Mouse (Mus musculus): ENCODE measurements at regions not wholly inside any gene's neighbourhood (a gene's known extent, or its start where the extent isn't known, plus 50 kb on each side); places are given as distances from the start of the nearest gene placed in this dataset.
A peak's percentile ranks its signal among the peaks of the same experiment; 100 is the strongest.

GRCm38 (mm10) chr4:89454926-89455325 is 144.1 kb upstream of the Cdkn2b start:
- DNase-seq (ENCODE audit: extremely low spot score in 1 of 2, low spot score in 1 of 2) = no peak

DNA sequence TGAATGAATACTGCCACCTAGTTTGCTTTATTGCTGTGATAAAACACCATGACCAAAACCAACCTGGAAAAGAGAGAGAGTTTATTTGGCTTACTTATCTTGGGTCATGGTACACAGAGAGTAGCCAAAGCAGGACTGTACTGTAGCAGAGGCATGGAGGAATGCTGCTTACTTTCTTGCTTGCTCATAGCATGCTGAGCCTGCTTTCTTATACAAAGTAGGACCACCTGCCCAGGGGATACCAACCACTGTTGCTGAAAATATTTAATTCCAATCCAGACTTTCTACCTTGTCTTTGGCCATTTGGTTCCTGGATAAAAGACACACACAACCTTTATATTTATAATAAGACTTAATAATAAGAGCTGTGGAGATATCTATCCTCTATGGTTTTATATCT is 142.2 kb upstream of the Cdkn2b start:
- no peak for DNase-seq (ENCODE audit: extremely low spot score in 1 of 2, low spot score in 1 of 2)

DNA sequence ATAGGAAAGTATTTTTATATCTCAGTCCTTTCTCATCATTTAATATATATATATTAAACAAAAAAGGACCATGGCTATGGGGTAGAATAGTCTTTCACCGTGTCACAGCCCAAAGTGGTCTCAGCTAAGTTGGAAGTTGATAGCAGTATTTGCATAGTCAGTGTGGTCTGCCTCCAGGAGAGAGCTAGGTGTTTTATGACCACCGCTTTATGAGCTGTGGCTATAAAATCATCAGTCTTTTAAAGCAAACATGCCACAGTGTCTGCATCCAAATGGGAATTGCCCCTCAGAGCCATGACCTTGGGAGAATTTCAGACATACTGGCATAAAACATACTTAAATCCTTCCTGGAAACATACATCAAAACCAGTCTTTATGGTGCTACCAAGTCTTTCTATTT is 140.9 kb upstream of the Cdkn2b start:
- DNase-seq (ENCODE audit: extremely low spot score in 1 of 2, low spot score in 1 of 2) = no peak

DNA sequence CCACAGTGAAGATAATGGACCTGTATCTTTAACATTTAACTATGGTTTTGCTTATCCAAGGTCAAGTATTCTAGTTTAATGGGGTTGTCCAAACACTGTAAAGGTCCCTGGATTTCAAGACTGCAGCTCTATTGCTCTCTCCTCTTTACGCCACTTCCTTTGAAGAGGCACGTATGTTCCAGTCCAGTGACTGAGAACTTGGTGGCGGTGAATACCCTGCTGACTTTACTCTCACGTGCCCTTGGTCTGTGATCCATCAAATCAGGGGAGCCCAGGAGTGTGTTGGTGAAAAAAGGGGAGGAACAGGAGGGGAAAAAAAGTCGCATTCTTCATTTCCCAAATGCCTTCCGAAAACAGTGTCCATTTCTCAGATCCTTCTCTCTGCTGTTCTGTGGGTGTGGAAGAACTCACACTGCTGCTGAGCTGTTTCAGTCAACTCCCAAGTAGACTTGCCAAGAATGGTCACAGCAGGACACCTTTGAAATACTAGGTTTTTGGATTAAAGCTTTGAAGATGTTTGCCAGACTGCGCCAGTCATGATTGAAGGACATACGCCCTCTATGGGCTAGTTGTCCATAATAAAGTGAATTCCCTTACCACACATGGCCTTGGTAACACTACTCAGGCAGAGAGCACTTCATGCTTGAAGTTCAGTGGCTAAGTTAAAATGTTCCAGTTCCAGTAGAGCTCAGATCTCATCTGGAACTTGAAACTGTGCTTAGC is 136.1 kb upstream of the Cdkn2b start:
- DNase-seq (ENCODE audit: extremely low spot score in 1 of 2, low spot score in 1 of 2) = peak in 1 of 2 experiments; percentile 4

GRCm38 (mm10) chr4:89446156-89446716 is 135.4 kb upstream of the Cdkn2b start:
- DNase-seq (ENCODE audit: extremely low spot score in 1 of 2, low spot score in 1 of 2) = no peak

GRCm38 (mm10) chr4:89445214-89446155 is 134.6 kb upstream of the Cdkn2b start:
- DNase-seq (ENCODE audit: extremely low spot score in 1 of 2, low spot score in 1 of 2) = no peak

GRCm38 (mm10) chr4:89442526-89442925 is 131.7 kb upstream of the Cdkn2b start:
- DNase-seq (ENCODE audit: extremely low spot score in 1 of 2, low spot score in 1 of 2) = no peak

GRCm38 (mm10) chr4:89440821-89441220 is 130.0 kb upstream of the Cdkn2b start:
- DNase-seq (ENCODE audit: extremely low spot score in 1 of 2, low spot score in 1 of 2) = no peak

GRCm38 (mm10) chr4:89440326-89440725 is 129.5 kb upstream of the Cdkn2b start:
- no peak for DNase-seq (ENCODE audit: extremely low spot score in 1 of 2, low spot score in 1 of 2)

GRCm38 (mm10) chr4:89438665-89439064 is 127.8 kb upstream of the Cdkn2b start:
- DNase-seq (ENCODE audit: extremely low spot score in 1 of 2, low spot score in 1 of 2) = no peak

DNA sequence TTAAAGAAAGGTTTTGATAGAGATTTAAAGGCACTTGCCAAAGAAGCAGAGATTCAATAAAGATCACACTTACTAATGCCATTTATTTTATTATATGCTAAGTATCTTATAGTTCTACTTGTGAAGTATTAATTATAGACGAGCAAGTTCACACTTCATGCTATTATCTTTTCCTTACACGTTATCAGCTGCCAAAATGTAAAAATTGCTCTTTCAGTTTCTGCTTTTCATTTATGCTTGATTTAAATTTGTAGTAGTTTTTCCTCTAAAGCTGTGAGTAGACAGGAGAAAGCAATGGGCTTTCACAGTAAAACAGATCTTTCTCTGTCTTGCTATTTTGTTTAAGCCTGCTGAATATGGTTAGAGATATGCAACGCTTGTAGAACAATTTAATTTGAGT is 125.9 kb upstream of the Cdkn2b start:
- no peak for DNase-seq (ENCODE audit: extremely low spot score in 1 of 2, low spot score in 1 of 2)

GRCm38 (mm10) chr4:89434152-89434551 is 123.3 kb upstream of the Cdkn2b start:
- no peak for DNase-seq (ENCODE audit: extremely low spot score in 1 of 2, low spot score in 1 of 2)

DNA sequence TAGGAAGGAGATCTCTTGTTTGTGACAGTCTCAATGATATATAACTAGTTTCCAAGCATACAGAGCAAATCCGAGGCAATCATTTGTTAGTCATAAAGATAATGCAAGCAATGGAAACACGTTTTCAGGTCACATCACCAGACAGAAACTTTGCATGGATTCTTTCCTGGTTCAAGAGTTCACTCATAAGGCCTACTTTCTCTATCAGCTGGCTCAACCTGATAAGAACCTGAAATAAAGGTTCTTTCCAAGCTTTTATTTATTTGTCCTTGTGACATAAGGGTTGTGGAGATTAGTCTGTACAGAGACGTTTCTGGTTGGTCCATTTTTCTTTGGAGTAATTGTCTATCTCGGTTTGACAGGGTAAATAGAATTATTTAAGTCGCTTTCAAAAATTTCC is 122.7 kb upstream of the Cdkn2b start:
- no peak for DNase-seq (ENCODE audit: extremely low spot score in 1 of 2, low spot score in 1 of 2)

DNA sequence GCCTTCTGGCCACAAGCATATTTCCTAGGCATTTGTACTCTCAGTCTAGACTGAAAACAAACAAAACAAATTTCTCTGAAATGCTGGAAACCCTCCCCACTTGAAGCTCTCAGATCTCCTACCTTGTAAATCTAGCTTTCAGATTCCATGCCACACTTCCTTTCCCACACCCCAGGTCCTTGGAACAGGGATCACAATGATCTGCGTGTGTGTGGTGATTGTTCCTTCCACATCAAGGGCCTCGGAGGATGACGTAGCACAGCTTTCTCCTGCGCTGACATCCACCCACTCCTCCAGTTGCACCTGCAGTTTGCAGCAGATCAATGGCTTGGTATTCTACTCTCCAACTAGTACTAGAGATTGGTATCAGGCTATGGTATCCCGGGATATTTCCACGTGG is 120.7 kb upstream of the Cdkn2b start:
- no peak for DNase-seq (ENCODE audit: extremely low spot score in 1 of 2, low spot score in 1 of 2)

DNA sequence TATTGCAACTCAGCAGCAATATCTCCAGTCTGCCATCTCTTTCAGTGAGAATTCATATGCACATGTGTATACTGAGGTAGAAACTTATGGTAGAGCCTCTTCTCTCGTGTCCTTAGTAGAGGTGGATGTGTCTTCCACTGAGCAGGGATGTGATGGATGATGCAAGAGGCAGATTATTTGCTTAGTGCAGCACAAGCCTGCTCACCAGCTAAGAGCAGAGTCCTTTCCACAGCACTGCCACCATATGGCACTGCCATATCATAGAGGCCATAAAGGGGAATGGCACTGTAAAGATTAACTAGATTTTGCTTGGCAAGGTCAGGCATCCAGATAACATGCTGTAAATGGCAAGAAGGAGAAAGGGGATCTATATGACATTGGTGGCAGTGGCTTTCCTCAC is 117.6 kb upstream of the Cdkn2b start:
- DNase-seq (ENCODE audit: extremely low spot score in 1 of 2, low spot score in 1 of 2) = no peak

GRCm38 (mm10) chr4:89427345-89428293 is 116.8 kb upstream of the Cdkn2b start:
- DNase-seq (ENCODE audit: extremely low spot score in 1 of 2, low spot score in 1 of 2) = peak in 1 of 2 experiments; percentile 13

GRCm38 (mm10) chr4:89425916-89426315 is 115.1 kb upstream of the Cdkn2b start:
- no peak for DNase-seq (ENCODE audit: extremely low spot score in 1 of 2, low spot score in 1 of 2)

GRCm38 (mm10) chr4:89421694-89422354 is 111.0 kb upstream of the Cdkn2b start:
- no peak for DNase-seq (ENCODE audit: extremely low spot score in 1 of 2, low spot score in 1 of 2)

DNA sequence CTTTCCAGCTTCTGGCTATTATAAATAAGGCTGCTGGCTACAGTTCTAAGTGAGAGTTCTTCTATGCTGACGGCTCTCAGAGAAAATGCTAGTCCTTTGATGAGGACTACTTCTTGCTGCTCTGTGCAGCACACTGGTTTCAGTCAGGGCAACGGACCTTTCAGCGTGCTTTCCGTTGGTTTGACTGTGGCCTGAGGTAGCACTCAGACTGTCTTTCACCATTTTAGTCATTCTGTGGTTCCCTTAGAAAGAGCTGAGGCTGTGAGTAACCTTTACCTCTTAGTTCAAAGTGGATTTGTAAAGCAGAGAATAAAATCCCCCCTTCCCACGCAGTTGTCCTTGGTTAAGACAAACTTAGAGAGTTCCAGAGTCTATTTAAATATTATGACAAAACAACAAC is 110.0 kb upstream of the Cdkn2b start:
- no peak for DNase-seq (ENCODE audit: extremely low spot score in 1 of 2, low spot score in 1 of 2)

DNA sequence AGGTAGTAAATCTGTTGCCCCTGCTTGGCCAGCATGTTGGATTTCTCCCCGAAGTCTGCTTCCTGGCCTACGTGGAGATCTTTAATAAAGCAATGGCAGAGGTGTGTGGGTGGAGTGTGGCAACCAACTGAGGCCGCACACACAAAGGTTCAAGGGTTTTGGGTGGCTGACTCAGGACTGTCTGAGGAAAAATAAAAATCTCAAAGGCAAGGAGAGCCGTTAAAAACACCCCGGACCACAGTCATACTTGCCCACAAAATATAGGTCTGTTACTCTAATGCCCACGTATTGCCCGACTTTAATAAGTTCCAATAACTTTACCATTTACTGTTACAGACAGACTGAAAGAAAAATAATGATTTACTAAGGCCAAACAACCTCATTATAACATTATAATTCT is 108.7 kb upstream of the Cdkn2b start:
- no peak for DNase-seq (ENCODE audit: extremely low spot score in 1 of 2, low spot score in 1 of 2)

Measured in frontal cortex, adult 2 months (tissue).